Mouse (Mus musculus) layer of hippocampus, adult 8-10 months (tissue): Measurements from ENCODE around the gene Minpp1. TPM values are rescaled to one million over a fixed set of nuclear protein-coding genes. Genes with fewer than 3 reads are reported as not detected.

ENCODE experiments used
- DNase-seq, 2 experiments: peaks; one replicate each; pipeline ENCODE4 v3.0.0; 2022; ENCODE audit warnings: low spot score in 2 of 2
- total RNA-seq, 4 experiments: library from RNA; stranded (reverse); gene quantifications; 2 replicates each; pipeline ENCODE4 v1.2.4; 2022

Minpp1 gene
- total RNA-seq, 4 experiments from 2014 or later = 54.8 to 58.1 (median 55.9) TPM

DNA sequence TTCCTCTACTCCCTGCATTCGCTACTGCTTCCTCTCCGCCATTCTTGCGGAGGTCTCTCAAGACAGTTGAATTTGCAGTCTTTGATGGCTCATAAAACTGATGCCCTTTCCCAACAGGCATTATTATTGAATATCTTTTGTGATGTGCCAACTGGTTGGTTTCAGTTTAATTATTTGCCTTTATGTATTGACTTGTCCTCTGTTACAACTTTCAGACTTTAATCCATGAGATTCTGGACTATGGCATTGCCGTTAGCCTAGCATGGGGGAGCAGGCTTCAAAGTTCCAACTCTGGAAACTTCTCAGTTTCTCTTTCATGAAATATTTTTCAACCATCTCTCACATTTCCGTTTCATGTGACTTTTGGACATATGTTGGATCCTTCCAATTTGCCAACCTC lies 41.6 kb downstream of the Minpp1 start:
- no peak for DNase-seq

DNA sequence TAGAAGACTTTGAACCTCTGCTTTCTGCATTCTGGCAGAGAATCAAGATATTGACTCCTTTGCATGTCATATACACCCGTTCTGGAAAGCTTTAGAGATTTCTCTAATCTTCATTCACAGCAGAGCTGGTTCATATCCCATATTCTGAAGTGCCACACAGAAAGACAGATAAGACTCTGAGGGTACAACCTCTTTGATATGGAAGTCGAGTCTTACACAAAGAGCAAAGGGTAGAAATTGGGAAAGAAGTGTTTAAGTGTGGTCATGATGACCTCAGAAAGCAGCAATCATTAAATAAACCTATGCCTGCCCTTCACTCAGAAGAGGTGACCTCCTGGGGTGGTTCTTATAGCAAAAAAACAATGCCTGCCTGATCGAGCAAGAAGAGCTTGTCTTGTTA lies 43.2 kb downstream of the Minpp1 start:
- no peak for DNase-seq

DNA sequence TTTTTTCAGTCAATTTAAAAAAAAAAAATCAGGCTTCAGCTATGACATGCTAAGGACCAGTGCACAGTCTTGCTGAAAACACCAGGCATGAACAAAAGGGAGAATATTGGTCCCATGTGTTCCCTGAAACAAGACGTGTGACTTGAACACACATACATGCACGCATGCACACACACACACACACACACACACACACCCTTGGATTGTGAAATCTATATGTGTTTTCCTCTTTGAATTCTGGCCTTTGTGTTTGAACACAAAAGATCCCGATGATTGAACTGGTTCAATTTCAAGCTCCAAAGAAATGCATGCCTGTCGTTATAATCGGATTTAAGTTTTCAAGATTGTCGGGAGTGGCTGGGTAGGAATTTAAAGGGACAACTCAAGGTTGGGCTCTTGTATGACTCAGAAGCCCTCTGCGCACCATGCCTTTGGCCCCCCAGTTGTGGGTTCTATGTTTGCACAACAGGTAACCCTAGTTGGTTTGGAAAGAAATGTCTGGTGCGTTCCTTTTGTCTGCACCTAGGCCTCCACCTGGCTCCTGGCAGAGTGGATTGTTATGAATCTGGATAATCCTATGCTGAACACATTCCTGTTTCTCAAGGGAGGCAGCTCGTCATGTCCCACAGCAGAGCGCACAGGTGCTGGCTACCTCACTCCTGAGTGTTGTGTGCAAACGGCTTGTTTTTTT lies 43.8 kb downstream of the Minpp1 start:
- DNase-seq = no peak

DNA sequence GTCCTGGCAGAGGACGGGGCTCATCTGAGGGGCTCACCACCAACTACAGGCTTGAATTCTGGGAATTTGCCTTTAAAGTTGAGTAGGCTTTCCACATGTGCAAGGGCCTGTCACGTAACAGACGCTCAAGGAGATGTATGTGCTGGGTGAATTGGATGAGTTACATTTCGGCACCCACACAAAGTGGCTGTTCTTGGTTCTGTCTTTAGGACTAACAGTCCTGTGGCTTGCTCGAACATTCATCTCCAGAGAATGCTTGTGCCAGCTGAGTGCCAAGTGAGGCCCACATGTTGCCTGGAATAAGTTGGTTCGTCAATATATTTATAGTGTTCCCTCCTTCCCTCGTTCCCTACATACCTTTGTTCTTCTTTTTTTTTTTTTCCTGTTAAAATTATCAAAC lies 44.7 kb downstream of the Minpp1 start:
- DNase-seq = peak in 1 of 2 experiments; percentile 25

DNA sequence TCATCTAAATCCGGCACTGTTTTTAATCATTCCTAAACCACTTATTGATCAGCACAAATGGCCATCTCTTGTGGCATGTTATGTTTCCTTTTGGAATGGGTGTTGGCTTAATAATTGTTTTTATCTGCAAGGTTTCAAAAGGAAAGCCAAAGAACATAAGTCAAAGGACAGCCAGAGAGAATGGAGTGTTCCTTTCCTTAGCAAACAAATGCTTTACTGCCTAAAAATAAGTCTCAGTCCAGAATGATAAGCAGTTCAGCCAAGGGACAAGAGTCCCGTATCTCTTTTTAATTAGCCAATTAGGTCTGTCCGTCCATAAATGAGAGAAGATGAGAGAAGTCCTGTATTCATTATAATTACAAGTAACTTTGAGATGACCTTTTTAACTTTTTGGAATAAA lies 46.8 kb downstream of the Minpp1 start:
- no peak for DNase-seq

DNA sequence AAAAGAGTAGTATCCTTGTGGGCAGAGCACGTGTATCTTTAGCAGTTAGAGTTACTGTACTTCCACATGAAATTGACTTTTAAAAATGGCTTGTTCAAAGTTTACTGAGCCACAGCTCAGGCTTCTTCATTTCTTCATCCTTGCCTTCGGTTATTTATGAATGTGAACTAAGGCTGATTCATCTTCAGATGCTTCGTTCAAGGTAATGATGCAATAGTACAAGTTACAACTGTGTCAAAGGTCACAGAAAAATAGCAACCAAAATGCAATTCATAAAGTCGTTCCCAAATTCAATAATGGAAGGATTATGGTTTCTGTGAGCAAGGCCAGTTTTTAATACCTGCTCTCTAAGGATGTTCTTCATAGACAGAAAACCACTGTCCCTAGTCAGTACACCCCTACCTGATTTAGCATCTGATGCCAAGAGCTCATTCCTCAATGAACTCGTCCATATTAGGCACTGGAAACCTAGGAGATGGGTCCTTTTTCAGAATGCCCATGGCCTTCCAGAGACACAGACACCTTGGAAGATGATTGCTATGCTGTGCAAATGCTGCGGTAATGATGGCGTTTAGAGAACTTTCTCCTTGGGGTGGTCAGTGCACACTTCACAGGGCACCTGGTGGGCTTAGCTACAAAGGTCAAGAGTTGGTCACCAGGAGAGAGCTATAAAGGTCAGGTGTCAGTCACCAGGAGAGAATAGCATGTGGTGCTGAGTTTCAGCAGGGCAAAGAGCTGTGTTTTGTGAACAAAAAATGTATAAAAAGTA lies 47.4 kb downstream of the Minpp1 start:
- DNase-seq = no peak

DNA sequence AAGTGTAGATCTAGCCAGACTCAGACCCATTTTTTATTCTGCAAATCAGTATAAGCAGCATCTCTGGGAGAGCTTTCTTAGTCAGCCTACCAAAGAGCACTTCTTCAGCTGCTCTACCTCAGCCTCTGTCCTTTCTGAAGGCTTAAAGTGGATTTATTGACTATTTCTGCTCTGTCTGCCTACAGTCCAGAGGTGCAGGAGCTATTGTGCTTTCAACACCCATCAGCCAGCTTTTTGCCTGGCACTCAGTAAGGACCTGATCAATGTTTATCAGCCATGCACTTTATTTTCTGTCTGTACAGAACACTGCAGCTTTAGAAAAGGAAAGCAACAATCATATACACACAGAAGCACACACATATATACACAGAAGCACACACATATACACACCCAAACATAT lies 49.3 kb downstream of the Minpp1 start:
- no peak for DNase-seq

DNA sequence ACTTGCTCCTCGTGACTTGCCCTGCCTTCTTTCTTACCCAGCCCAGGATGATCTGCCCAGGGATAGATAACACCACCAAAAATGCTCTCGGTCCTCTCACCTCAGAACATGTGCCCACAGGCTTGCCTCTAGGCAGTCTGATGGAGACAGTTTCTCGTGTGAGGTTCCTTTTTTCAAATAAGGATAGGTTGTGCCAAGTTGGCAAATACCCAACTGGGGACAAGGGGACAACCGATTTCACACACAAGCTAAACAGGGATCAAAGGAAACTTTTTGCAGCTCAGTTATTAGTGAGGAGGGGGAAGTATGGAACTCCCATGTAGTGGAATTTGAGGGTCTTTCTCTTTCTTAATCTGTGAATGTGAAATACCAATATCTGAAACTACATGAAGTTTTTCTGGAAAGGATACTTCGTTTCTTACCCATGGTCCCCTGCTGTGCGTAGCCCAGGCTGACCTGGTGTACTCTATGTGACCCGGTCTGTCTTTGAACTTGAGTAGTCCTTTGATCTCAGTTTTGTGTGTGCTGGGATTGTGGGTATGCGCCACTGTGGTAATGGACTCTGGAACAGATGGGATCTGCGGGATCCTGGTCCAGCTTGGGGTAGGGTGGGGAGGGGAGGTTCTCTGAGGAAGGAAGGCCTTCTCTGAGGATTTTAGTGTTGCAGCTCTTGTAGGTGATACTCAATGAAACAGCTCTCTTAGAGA lies 57.4 kb downstream of the Minpp1 start:
- DNase-seq = no peak

DNA sequence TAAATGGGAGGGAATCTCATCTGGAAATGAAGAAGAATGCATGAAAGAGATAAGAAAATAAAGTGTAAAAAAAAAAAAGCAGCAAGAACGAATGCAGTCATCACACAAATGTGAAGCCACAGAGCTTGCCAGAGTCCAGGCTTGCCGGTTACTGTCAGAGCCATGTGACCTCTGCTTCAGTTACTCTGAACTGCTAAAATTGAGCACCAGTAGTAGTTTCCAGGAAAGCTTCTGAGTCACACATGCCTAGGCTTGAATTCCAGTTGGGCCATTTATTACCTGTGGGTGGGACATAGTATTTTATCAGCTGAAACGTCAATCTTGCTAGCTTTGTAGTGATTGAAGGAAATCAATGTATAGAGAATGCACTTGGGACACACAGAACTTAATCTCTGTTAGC lies 61.8 kb downstream of the Minpp1 start:
- DNase-seq = no peak

DNA sequence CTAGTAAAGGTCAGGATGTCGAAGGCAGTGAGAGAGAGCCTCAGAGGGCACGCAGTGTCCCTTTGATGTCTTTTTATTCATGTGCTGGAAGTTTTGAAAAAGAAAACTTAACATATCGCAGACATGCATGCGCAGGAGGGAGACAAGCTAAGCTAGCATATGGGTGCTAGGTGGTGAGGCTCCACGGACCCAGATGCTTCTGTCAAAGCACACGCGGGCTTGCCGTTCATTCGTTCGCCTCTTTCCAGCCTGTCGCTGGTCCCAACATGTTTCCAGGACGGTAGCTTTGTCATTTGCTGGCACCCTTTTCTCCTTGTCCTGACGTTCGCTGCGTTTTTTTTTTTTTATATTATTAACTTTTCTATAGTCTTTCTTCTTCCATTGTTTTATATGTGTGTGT lies 62.6 kb downstream of the Minpp1 start:
- DNase-seq = no peak

DNA sequence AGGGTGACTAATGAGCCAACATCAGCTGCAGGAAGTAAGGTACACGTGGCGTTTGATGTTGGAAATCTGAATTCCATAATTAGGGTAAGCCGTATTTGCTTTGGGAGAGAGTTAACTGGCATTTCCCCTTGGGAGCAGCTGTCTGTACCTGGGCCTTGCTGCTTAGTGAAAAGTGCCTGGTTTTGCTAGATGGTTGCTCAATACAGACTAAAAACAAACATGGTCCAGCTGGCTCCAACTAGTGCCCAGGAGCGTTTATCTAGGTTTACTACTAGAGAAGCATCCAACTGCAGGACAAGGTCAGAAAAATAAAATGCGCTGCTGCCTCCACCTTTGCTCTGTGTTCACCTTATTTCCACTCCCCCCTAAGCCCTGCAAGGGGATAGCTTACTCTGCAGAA lies 64.9 kb downstream of the Minpp1 start:
- no peak for DNase-seq

DNA sequence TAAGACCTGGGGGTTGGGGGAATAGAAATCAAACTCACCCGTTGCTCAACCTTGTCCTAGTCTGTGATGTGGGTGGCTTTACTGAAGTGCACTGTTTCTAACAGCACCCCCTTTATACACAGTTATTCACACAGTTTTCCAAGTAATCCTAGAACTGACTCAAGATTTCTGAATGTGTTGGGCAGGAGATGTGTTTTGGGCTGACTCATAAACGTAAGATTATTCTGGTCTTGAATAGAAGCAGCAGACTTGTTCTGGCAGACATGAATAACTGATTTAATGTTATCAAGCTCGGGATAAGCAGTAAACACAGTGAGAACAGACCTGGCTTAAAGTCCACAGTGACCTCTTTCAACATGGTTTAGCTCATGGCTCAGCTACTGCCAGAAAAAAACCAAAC lies 65.9 kb downstream of the Minpp1 start:
- DNase-seq = no peak

DNA sequence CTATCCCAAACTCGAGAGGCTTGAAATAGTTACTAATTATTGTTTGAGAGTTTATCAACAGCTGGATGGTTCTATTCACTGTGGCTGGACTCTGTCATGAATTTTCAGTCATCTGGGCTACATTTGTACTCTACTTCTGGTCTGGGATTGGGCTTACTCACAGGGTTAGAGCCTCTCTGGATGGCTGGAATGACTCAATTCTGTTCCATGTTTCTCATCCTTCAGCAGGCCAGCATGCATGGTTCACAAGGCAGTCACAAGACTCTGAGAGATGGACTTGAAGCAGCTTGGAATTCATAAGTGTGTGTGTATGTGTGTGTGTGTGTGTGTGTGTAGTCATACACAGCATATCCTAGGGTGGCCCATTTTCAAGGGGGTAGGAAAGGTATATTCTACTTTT lies 66.5 kb downstream of the Minpp1 start:
- no peak for DNase-seq

DNA sequence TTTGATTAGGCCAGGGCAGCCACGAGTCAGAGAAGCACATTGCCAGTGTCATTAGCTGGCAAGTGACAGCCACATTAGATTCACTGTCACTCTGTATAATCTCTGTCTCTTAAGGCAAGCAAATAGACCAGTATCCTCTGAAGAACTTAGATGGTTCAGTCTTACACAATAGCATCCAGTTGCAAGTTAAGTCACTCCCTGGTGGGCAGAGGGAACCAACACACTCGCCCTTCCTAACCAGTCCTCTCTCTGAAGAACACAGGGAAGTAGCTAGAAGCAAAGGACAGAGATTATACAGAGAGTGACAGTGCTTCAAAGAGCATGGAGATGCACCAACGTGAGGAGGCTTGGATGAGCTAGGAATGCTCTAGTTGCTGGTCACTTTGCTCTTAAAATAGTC lies 67.7 kb downstream of the Minpp1 start:
- DNase-seq = no peak

DNA sequence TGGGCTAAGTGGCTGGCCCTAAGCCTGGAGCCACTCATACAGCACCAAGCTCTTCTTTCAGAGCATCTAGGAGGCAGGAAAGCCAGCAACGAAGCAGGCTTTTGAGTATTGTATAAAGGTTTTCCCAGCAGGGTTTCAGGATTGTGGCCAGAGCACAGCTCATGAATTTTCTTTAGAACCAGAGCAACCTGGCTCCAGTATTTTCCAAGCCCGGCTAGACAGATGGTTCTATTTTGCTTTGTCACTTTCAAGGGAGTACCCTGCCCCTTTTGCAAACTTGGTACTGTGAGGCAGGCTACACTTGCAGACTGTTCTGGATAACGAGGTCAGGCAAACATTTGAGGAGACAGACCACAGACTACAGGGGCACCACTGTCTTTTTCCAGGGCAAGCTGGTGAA lies 69.7 kb downstream of the Minpp1 start:
- peak; percentile 18 to 20 for DNase-seq

Other genes starting within 250 kb of the Minpp1 start
- gene Sgms1, start 96.1 kb upstream of the Minpp1 start, total RNA-seq = 10 to 100 TPM; 46.6 to 58.3 (median 50.3) TPM
- gene Rpl9-ps6, start 19.2 kb upstream of the Minpp1 start, total RNA-seq = 10 to 100 TPM; 27.2 to 45.2 (median 37.3) TPM
- gene Papss2, start 110.0 kb downstream of the Minpp1 start, total RNA-seq = 10 to 100 TPM; 12.3 to 14.8 (median 14.2) TPM